Comparison of ENCODE assay signal across 13 mouse cellular contexts in genomic region chr6:91559371-91559770, GRCm38 (mm10). TPM values are rescaled to one million over a fixed set of nuclear protein-coding genes. Genes with fewer than 3 reads are reported as not detected.
DNase-seq lines count a peak whose midpoint lies in the region; ATAC-seq and TF ChIP-seq lines count a peak whose summit lies in the region.
"Had no signal": no experiment of that assay in that cellular context is flagged by ENCODE, and none has a peak within 500 bp of the region (broad histone marks: within the 10 kb centered on the region; RNA-seq: fewer than 3 reads in every experiment).

No protein-coding gene starts in this region.

- TF ChIP-seq CTCF in midbrain, postnatal 0 days (IDR thresholded peaks at IDR 0.05): no peak
- TF ChIP-seq CTCF in stomach, postnatal 0 days (IDR thresholded peaks at IDR 0.05; ENCODE audit: low read depth): no peak

- H3K4me2 ChIP-seq in midbrain, postnatal 0 days (ENCODE audit: low read depth, low read length, poor library complexity, severe bottlenecking): no peak overlapping the region
- no peak overlapping the region for H3K4me2 ChIP-seq in midbrain, embryonic 11.5 days
- no peak overlapping the region for H3K4me2 ChIP-seq in stomach, postnatal 0 days (replicated peaks; ENCODE audit: low read depth)
- H3K4me2 ChIP-seq: hindbrain, embryonic 15.5 days; midbrain, embryonic 12.5 days had no signal

- no peak overlapping the region for H3K4me3 ChIP-seq in midbrain, postnatal 0 days (ENCODE audit: low read depth, low read length)
- no peak overlapping the region for H3K4me3 ChIP-seq in midbrain, embryonic 11.5 days (ENCODE audit: low read depth, low read length)
- no peak overlapping the region for H3K4me3 ChIP-seq in embryonic facial prominence, embryonic 10.5 days
- no peak overlapping the region for H3K4me3 ChIP-seq in stomach, postnatal 0 days (ENCODE audit: low read depth, low read length)
- H3K4me3 ChIP-seq: hindbrain, embryonic 15.5 days; midbrain, embryonic 12.5 days had no signal

- 74% methylated on average over 4 of the region's 4 CpGs for WGBS in midbrain, postnatal 0 days
- WGBS in midbrain, embryonic 11.5 days: 88% methylated on average over 4 of the region's 4 CpGs
- WGBS in embryonic facial prominence, embryonic 10.5 days: 87% methylated on average over 4 of the region's 4 CpGs
- WGBS in stomach, postnatal 0 days: 72% methylated on average over 4 of the region's 4 CpGs

- no peaks in the 10 kb centered on the region for H3K4me1 ChIP-seq in midbrain, postnatal 0 days (ENCODE audit: insufficient read depth, low read length)
- H3K4me1 ChIP-seq in midbrain, embryonic 11.5 days (ENCODE audit: control insufficient read depth, insufficient read depth, low read length): no peaks in the 10 kb centered on the region
- no peaks in the 10 kb centered on the region for H3K4me1 ChIP-seq in embryonic facial prominence, embryonic 10.5 days
- H3K4me1 ChIP-seq in stomach, postnatal 0 days (replicated peaks; ENCODE audit: control insufficient read depth, insufficient read depth): no peaks in the 10 kb centered on the region
- H3K4me1 ChIP-seq: hindbrain, embryonic 15.5 days had no signal

- no peaks in the 10 kb centered on the region for H3K27me3 ChIP-seq in midbrain, postnatal 0 days (ENCODE audit: insufficient read depth, low read length)
- H3K27me3 ChIP-seq in midbrain, embryonic 11.5 days (ENCODE audit: control insufficient read depth, insufficient read depth, low read length): no peaks in the 10 kb centered on the region
- H3K27me3 ChIP-seq in embryonic facial prominence, embryonic 10.5 days (replicated peaks; ENCODE audit: low read depth, poor library complexity, severe bottlenecking): no peaks in the 10 kb centered on the region
- no peaks in the 10 kb centered on the region for H3K27me3 ChIP-seq in stomach, postnatal 0 days (ENCODE audit: control insufficient read depth, insufficient read depth, low read length)
- H3K27me3 ChIP-seq: hindbrain, embryonic 15.5 days; midbrain, embryonic 12.5 days had no signal

- intact Hi-C loops in left cerebral cortex, postnatal 14 days (cut with DNase I): no loop called here
- intact Hi-C loops in gastrocnemius, postnatal 14 days (cut with DNase I; ENCODE audit: low total_unique reads): no loop called here

- H3K36me3 ChIP-seq in midbrain, postnatal 0 days (ENCODE audit: insufficient read depth, low read length): no peaks in the 10 kb centered on the region
- no peaks in the 10 kb centered on the region for H3K36me3 ChIP-seq in midbrain, embryonic 11.5 days (ENCODE audit: control insufficient read depth, insufficient read depth, low read length)
- H3K36me3 ChIP-seq in embryonic facial prominence, embryonic 10.5 days (replicated peaks): no peaks in the 10 kb centered on the region
- no peaks in the 10 kb centered on the region for H3K36me3 ChIP-seq in stomach, postnatal 0 days (ENCODE audit: control insufficient read depth, insufficient read depth, low read length)
- H3K36me3 ChIP-seq: hindbrain, embryonic 15.5 days; midbrain, embryonic 12.5 days had no signal

- no peak for TF ChIP-seq EP300 in stomach, postnatal 0 days (optimal IDR thresholded peaks at IDR 0.05)

- no peak overlapping the region for H3K27ac ChIP-seq in midbrain, postnatal 0 days (ENCODE audit: low read depth, low read length)
- H3K27ac ChIP-seq in midbrain, embryonic 11.5 days (ENCODE audit: low read depth, low read length): no peak overlapping the region
- H3K27ac ChIP-seq in embryonic facial prominence, embryonic 10.5 days (replicated peaks): no peak overlapping the region
- H3K27ac ChIP-seq in stomach, postnatal 0 days (replicated peaks): no peak overlapping the region
- H3K27ac ChIP-seq: hindbrain, embryonic 15.5 days; midbrain, embryonic 12.5 days had no signal

- H3K9ac ChIP-seq in midbrain, postnatal 0 days (replicated peaks; ENCODE audit: low read length, poor library complexity, severe bottlenecking): no peak overlapping the region
- H3K9ac ChIP-seq in midbrain, embryonic 11.5 days (ENCODE audit: low read length): no peak overlapping the region
- H3K9ac ChIP-seq in stomach, postnatal 0 days (ENCODE audit: low read length): no peak overlapping the region
- H3K9ac ChIP-seq: hindbrain, embryonic 15.5 days; midbrain, embryonic 12.5 days had no signal

- no peak for ATAC-seq in midbrain, postnatal 0 days (ENCODE audit: low FRiP score)
- ATAC-seq in midbrain, embryonic 11.5 days (ENCODE audit: low FRiP score): no peak
- ATAC-seq in stomach, postnatal 0 days (ENCODE audit: low FRiP score, low TSS enrichment): no peak

- DNase-seq in midbrain, postnatal 0 days (ENCODE audit: low spot score): peak; percentile 30
- DNase-seq in midbrain, embryonic 11.5 days (ENCODE audit: low spot score, missing footprints): no peak
- DNase-seq in frontal cortex, postnatal 36 days (ENCODE audit: low spot score in 2 of 2): peak; percentile 58 to 75
- peak; percentile 62 for DNase-seq in left cerebral cortex, postnatal 14 days (ENCODE audit: low spot score in 2 of 2)
- DNase-seq in embryonic facial prominence, embryonic 10.5 days (ENCODE audit: low spot score): no peak
- DNase-seq in gastrocnemius, postnatal 14 days: no peak
- DNase-seq in stomach, postnatal 0 days (ENCODE audit: low spot score): no peak
- DNase-seq: cerebellum, adult 8-10 months; gastrocnemius, postnatal 36 days; kidney, adult 8-10 months; lung, postnatal 14 days had no signal

- H3K9me3 ChIP-seq in midbrain, postnatal 0 days (ENCODE audit: low read length): no peaks in the 10 kb centered on the region
- no peaks in the 10 kb centered on the region for H3K9me3 ChIP-seq in midbrain, embryonic 11.5 days (ENCODE audit: control insufficient read depth, low read length)
- no peaks in the 10 kb centered on the region for H3K9me3 ChIP-seq in embryonic facial prominence, embryonic 10.5 days
- no peaks in the 10 kb centered on the region for H3K9me3 ChIP-seq in stomach, postnatal 0 days (ENCODE audit: control insufficient read depth, low read length)
- H3K9me3 ChIP-seq: hindbrain, embryonic 15.5 days; midbrain, embryonic 12.5 days had no signal

RNA-seq across cellular contexts. Expression of gene Lsm3, which starts 43.6 kb away (rescaled TPM):
- 38.6 and 53.8 TPM in 2 replicates for total RNA-seq in midbrain, postnatal 0 days (2014; rRNA removed)
- 169 and 170 TPM in 2 replicates for polyA plus RNA-seq in midbrain, postnatal 0 days (2015; fragmentation: Nextera tagmentation; extraction: Ambion mirVana)
- polyA plus RNA-seq in midbrain, embryonic 11.5 days (2014; fragmentation: Nextera tagmentation; extraction: Ambion mirVana): 285 and 305 TPM in 2 replicates
- 10 to 100 TPM; 37.6 to 40.8 TPM for total RNA-seq in left cerebral cortex, postnatal 14 days (2021)
- polyA plus RNA-seq in embryonic facial prominence, embryonic 10.5 days (2016; fragmentation: Nextera tagmentation; extraction: Ambion mirVana): 444 and 453 TPM in 2 replicates
- 10 to 100 TPM; 37.0 to 41.9 TPM for total RNA-seq in gastrocnemius, postnatal 14 days (2021)
- polyA plus RNA-seq in stomach, postnatal 0 days (2015; fragmentation: Nextera tagmentation; extraction: Ambion mirVana): 107 and 121 TPM in 2 replicates

RNA-seq across cellular contexts. Expression of gene Xpc, which starts 43.7 kb away (rescaled TPM):
- total RNA-seq in midbrain, postnatal 0 days (2014; rRNA removed): 12.3 and 16.3 TPM in 2 replicates
- 14.3 and 14.7 TPM in 2 replicates for polyA plus RNA-seq in midbrain, postnatal 0 days (2015; fragmentation: Nextera tagmentation; extraction: Ambion mirVana)
- 21.6 and 23.2 TPM in 2 replicates for polyA plus RNA-seq in midbrain, embryonic 11.5 days (2014; fragmentation: Nextera tagmentation; extraction: Ambion mirVana)
- total RNA-seq in left cerebral cortex, postnatal 14 days (2021): 10 to 100 TPM; 10.6 TPM
- 26.7 and 27.3 TPM in 2 replicates for polyA plus RNA-seq in embryonic facial prominence, embryonic 10.5 days (2016; fragmentation: Nextera tagmentation; extraction: Ambion mirVana)
- total RNA-seq in gastrocnemius, postnatal 14 days (2021): 1 to 10 TPM; 6.8 to 7.2 TPM
- polyA plus RNA-seq in stomach, postnatal 0 days (2015; fragmentation: Nextera tagmentation; extraction: Ambion mirVana): 8.9 and 9.3 TPM in 2 replicates

Comparison
In these comparisons a context has a peak if more than half of its experiments do, and no peak if none do; other contexts are left out.
1. DNase-seq: peak in midbrain, postnatal 0 days (single experiment), frontal cortex, postnatal 36 days (2 of 2) and left cerebral cortex, postnatal 14 days (2 of 2); none in midbrain, embryonic 11.5 days (single experiment), embryonic facial prominence, embryonic 10.5 days (single experiment), gastrocnemius, postnatal 14 days (single experiment) and stomach, postnatal 0 days (single experiment).